Mouse (Mus musculus) forebrain, embryonic 15.5 days (tissue): ENCODE results near the gene Rac3. TPM values are rescaled to one million over a fixed set of nuclear protein-coding genes. Genes with fewer than 3 reads are reported as not detected.

Source experiments
- ATAC-seq: fragments of 200-750 bp; cut with Nextera tagmentation; replicated peaks from 2 replicates; pipeline ENCODE4 v1.8.0; 2017; ENCODE audit warnings: mild to moderate bottlenecking, moderate TSS enrichment, moderate library complexity
- H3K27ac ChIP-seq: fragments of 300-500 bp; sonication (generic); replicated peaks from 2 replicates; pipeline ENCODE4 v1.5.1; 2015; ENCODE audit warnings: mild to moderate bottlenecking, inconsistent platforms
- H3K27me3 ChIP-seq: fragments of 300-500 bp; sonication (generic); 2 replicates; pipeline ENCODE4 v1.6.1; 2015; ENCODE audit warnings: inconsistent platforms
- H3K36me3 ChIP-seq: fragments of 300-500 bp; sonication (generic); 2 replicates; pipeline ENCODE4 v1.6.1; 2015; ENCODE audit warnings: mild to moderate bottlenecking, inconsistent platforms
- H3K4me1 ChIP-seq: fragments of 300-500 bp; sonication (generic); 2 replicates; pipeline ENCODE4 v1.6.1; 2015; ENCODE audit warnings: inconsistent platforms
- H3K4me2 ChIP-seq: fragments of 300-500 bp; sonication (generic); replicated peaks from 2 replicates; pipeline ENCODE4 v1.6.1; 2015; ENCODE audit warnings: mild to moderate bottlenecking, inconsistent platforms
- H3K4me3 ChIP-seq: fragments of 300-500 bp; sonication (generic); 2 replicates; pipeline ENCODE4 v1.5.1; 2015; ENCODE audit warnings: mild to moderate bottlenecking, inconsistent platforms
- H3K9ac ChIP-seq: fragments of 300-500 bp; sonication (generic); replicated peaks from 2 replicates; pipeline ENCODE4 v1.6.1; 2015; ENCODE audit warnings: mild to moderate bottlenecking, inconsistent platforms
- H3K9me3 ChIP-seq: fragments of 300-500 bp; sonication (generic); 2 replicates; pipeline ENCODE4 v1.6.1; 2016; ENCODE audit warnings: inconsistent platforms
- WGBS: fragments of 180-500 bp; shearing (Covaris S2); methylation state at CpG from one replicate; pipeline ENCODE4 v1.1.7; 2015; ENCODE audit warnings: mixed read lengths; 5-methylcytosine and 5-hydroxymethylcytosine counted together
- polyA plus RNA-seq: library from polyadenylated mRNA; unstranded; fragments of >200 nt; fragmentation: Nextera tagmentation; extraction: Ambion mirVana; gene quantifications from 2 replicates; pipeline ENCODE4 v1.2.1, GENCODE M21; 2015

The Rac3 gene
- polyA plus RNA-seq, 1 experiment from 2014 or later = 251 TPM

DNA sequence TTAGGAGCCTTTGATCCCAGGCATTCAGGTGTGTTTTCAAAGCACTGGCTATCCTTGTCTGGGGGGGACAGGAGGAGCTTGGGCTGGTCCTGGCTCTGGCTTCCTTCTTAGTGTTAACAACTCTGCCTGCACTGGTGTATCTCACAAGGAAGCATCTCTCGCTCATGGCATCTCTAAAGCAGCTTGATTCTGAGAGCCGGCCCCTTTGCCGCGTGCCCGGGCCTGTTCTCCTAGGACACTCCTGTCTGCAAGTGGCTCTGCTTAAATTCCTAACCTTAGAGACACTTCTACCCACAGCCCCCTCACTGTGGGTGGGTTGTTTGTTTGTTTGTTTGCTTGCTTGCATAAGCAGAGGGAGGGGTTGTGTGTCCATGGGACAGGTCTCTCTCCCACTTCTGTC lies 13.3 kb upstream of the Rac3 start:
- Histone ChIP-seq H3K27ac (no peak overlapping the region), H3K4me1 (peaks cover 22% of the 10 kb centered on the region), H3K36me3 (peaks cover 7% of the 10 kb centered on the region; the same call in 1 of the 2 replicates), H3K4me3 (no peak overlapping the region), H3K9me3 (no peaks in the 10 kb centered on the region), H3K4me2 (no peak overlapping the region), H3K9ac (no peak overlapping the region), H3K27me3 (no peaks in the 10 kb centered on the region)
- no peak for ATAC-seq
- 50% methylated on average over 5 of the region's 5 CpGs for WGBS

DNA sequence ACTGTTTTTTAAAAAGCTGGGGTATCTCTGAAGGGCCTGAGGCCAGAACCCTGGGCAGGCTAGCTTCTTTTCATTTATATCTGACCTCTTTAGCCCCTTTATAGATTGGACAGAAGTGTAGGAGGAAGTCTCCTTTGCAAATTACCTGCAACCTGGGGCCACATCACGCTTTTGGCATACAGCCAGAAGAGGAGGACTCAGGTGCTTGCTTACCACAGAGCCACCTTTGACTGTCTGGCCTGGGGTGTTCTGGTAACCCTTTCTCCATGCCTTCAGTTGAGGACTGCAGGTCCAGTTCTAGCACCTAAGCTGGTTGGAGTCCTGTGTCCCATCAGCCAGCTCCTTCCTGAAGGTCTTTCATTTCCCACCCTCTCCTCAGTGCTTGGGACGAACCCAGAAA lies 11.7 kb upstream of the Rac3 start:
- no peak for ATAC-seq
- Histone ChIP-seq H3K9me3 (no peaks in the 10 kb centered on the region), H3K36me3 (peaks cover 7% of the 10 kb centered on the region; the same call in 1 of the 2 replicates), H3K27me3 (no peaks in the 10 kb centered on the region), H3K9ac (no peak overlapping the region), H3K4me1 (peaks cover 24% of the 10 kb centered on the region), H3K4me3 (no peak overlapping the region), H3K27ac (no peak overlapping the region), H3K4me2 (no peak overlapping the region)
- 79% methylated on average over 2 of the region's 2 CpGs for WGBS

DNA sequence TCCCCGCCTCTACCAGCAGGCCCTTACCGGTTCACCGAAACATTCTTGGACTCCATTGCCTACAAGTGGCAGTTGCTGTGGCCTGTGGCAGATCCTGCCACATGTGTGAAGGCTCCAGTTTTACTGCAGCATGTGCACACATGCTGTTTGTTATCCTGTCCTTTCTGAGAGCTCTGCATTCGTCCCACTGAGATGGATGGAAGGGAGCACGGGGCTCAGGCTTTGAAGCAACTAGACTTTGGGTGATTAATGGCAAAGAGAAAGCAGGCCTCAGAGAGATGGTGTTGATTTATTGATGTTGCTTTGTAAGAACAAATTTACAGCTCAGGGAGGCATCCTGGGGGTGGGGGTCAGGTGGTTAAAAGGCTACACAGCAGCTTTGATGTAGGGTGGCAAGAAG lies 10.6 kb upstream of the Rac3 start:
- ATAC-seq = no peak
- 87% methylated on average over 5 of the region's 5 CpGs for WGBS

DNA sequence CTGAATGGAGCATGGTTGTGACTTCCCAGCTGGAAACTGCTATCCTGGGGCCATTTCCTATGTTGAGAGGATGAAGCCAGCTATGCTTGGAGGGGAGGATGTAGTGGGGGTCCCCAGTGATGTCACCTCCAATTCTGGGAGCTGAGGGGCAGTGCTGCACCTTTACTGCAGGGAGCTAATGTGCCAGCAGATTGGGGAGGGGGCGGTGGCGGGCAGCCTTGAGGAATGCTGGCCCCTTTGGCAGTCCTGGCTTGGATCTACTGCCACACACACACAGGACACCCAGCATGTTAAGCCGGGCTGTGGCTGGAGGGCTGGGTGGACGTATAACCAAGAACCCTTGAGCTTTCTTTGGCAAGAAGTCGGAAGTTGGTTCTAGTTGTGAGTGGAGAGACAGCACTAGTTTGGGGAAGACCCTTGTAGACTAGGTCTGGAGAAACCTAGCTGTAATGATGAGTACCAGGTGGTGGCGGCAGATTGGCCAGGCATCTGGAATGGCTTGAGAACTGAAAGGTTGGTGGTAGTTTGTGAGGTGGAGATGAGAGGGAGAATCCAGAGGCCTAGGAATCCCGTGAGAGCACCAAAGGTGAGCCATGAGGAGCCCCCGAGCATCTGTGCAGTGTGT lies 9.2 kb upstream of the Rac3 start:
- H3K36me3 ChIP-seq = peaks cover 11% of the 10 kb centered on the region; the same call in 1 of the 2 replicates
- no peak for ATAC-seq
- peak overlapping the region; percentile 64; the same call in 1 of the 2 replicates for H3K4me3 ChIP-seq
- no peak overlapping the region for H3K27ac ChIP-seq
- no peak overlapping the region for H3K9ac ChIP-seq
- H3K4me1 ChIP-seq = peaks cover 30% of the 10 kb centered on the region
- no peaks in the 10 kb centered on the region for H3K9me3 ChIP-seq
- H3K27me3 ChIP-seq = no peaks in the 10 kb centered on the region
- WGBS = 64% methylated on average over 8 of the region's 8 CpGs
- H3K4me2 ChIP-seq = peak overlapping the region; percentile 99; the same call in 1 of the 2 replicates

More for the DNA sequence above, 10.6 kb upstream of the Rac3 start:
- peaks cover 31% of the 10 kb centered on the region for H3K4me1 ChIP-seq
- H3K36me3 ChIP-seq = peaks cover 7% of the 10 kb centered on the region; the same call in 1 of the 2 replicates
- H3K9me3 ChIP-seq = no peaks in the 10 kb centered on the region
- no peak overlapping the region for H3K27ac ChIP-seq
- no peak overlapping the region for H3K4me3 ChIP-seq
- no peak overlapping the region for H3K9ac ChIP-seq
- H3K27me3 ChIP-seq = no peaks in the 10 kb centered on the region
- H3K4me2 ChIP-seq = no peak overlapping the region

DNA sequence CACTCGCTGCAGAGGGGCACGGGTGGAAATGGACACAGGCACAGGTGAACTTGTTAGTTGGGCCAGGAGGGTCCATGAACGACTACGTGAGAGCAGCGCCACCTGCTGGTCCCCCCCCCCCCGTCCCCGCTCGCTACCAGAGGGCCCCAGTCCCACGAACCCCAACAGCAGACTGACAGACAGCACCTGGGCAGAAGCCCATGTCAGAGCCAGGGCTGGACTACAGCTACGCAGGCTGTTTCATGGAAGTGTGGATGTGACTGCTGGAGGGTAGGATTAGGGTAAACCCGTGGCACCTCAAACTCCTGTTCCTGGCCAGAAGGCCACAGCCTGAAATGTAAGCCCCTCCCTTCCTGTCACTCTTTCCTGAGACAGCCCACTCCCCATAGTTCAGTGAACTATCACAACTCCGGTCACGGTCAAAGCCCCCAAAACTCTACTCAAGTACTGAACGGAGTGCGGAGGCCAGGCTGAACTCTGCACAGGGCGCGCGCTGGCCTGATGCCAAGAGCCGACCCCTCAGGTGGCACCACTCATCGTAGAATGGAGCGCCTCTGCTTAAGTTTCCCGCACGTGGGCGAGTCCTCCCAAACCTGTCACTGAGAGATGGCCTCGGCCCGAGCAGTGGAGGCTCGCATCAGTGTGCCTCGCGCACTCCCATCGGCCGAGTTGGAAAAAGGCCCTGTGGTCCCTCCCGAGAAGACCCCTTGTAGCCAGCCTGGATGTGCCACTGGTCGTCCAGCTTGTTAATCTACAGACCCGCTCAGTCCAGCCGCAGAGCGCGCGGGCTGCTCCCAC lies 8.3 kb upstream of the Rac3 start:
- peaks cover 30% of the 10 kb centered on the region for H3K4me1 ChIP-seq
- peak; percentile 7; the same call in 1 of the 2 replicates for ATAC-seq
- H3K27ac ChIP-seq = peak overlapping the region; percentile 76
- peaks cover 17% of the 10 kb centered on the region; the same call in 1 of the 2 replicates for H3K36me3 ChIP-seq
- peak overlapping the region; percentile 57 for H3K9ac ChIP-seq
- H3K4me2 ChIP-seq = peak overlapping the region; percentile 99
- H3K4me3 ChIP-seq = peak overlapping the region; percentile 64
- H3K27me3 ChIP-seq = no peaks in the 10 kb centered on the region
- no peaks in the 10 kb centered on the region for H3K9me3 ChIP-seq
- under 1% methylated on average over 38 of the region's 38 CpGs for WGBS

DNA sequence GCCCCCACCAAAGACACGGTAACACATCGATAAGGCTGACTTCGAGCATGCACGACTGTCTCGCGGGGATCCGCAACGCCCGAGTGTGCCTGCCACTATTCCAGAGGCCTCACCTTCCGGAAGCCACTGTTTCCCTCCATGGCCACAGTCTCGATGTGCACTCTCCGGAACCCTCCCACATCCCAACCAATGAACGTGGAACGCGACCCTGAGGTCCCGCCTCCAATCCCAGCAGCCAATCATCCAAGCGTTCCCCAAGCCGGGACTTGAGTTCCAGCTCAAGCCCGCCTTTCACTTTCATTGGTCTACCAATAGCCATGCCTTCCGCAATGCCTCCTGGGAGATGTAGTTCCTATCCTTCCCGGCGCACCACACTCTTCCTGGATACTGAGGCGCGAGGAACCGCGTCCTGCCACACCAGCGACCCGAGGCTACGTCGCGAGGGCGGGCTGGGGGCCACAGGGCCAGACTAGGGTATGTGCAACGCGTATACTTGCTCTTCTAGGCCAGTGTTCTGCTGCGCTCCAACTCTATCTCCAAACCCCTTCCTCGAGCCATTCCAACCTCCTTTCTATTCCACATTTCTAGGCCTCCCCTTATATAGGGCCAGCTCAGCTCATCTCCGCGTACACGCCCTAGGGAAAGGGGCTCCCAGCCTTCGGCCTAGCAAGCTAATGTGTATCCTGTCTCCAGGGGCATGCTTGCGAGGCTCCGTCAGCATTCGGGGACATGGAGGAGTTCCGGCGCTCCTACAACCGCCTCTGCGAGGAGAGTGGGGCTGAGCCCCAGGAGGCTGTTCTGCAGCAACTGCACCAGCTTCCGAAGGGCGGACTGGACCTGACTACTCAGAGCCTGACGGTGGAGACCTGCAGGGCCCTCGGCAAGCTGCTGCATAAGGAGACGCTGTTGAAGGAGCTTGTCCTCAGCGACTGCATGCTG lies 7.4 kb upstream of the Rac3 start, which contains the start of the genes Cenpx and Lrrc45:
TSS of gene Cenpx (minus strand) at position 159 of the 939 bp plus-strand sequence.
TSS of gene Lrrc45 (plus strand) at position 346 of the 939 bp plus-strand sequence.
- Histone ChIP-seq H3K4me3 (peak within 1 kb of the TSS; percentile 64), H3K27ac (peak within 1 kb of the TSS; percentile 76), H3K36me3 (peaks cover 25% of the 10 kb centered on the region), H3K9ac (peak within 1 kb of the TSS; percentile 71), H3K27me3 (no peaks in the 10 kb centered on the region), H3K4me2 (peak within 1 kb of the TSS; percentile 99), H3K4me1 (peaks cover 30% of the 10 kb centered on the region), H3K9me3 (no peaks in the 10 kb centered on the region)
- ATAC-seq = peak; percentile 98
- WGBS = 1% methylated on average over 53 of the region's 53 CpGs

DNA sequence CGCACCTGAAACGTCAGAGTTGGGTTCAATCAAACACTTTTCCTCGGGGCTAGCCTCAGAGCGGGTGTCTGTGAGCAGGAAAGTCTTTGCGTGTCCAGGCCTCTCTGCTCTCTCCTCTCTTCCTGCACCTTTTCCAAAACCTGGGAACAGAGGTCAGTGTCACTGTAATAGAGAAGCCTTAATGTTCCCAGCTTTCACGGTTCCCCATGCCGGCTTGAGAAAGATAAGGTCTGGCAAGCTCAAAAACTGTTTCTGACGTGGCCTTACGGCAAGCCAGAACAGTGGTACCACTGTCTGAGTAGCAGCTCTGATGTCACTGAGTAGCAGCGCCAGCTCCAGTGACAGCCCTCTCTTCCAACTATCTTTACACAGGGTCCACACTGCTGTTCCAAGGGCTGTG lies 6.7 kb upstream of the Rac3 start:
- ATAC-seq = no peak
- Histone ChIP-seq H3K4me2 (peak overlapping the region; percentile 79), H3K9ac (peak overlapping the region; percentile 71), H3K4me1 (peaks cover 30% of the 10 kb centered on the region), H3K4me3 (peak overlapping the region; percentile 64), H3K27me3 (no peaks in the 10 kb centered on the region), H3K9me3 (no peaks in the 10 kb centered on the region), H3K36me3 (peaks cover 29% of the 10 kb centered on the region), H3K27ac (no peak overlapping the region)
- 65% methylated on average over 10 of the region's 10 CpGs for WGBS

DNA sequence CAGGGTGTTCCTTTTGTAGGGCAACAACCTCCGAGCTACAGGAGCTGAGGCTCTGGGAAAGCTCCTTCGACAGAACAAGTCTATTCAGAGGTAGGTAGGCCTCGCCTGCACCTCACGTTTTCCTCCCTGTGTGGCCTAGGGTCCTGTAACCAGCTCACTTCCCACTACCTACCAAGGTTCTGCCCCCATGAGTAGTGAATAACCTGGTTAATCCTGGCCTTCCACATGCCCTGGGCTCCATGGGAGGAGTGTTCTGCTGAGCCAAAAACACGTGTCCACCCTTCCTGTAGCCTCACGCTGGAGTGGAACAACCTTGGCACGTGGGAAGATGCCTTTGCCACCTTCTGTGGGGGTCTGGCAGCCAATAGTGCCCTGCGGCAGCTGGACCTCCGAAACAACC lies 6.1 kb upstream of the Rac3 start:
- 91% methylated on average over 9 of the region's 9 CpGs for WGBS

DNA sequence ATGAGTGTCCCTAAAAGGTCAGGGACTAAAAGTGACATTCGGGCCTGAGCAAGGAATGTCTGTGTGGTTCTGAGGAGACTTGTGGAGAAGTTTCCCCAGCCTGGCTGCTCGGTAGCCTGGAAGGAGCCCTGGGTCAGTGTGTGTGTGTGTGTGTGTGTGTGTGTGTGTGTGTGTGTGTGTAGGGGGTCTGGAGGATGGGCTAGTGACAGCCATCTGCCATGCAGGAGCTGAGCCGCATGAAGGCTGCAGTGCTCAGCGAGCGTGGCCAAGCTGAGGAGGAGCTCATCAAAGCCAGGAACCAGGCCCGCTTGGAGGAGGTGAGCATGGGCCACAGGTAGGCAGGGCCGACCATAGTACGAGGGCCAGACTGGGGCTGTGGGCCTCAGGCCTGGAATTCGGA lies 2.0 kb upstream of the Rac3 start:
- ATAC-seq = no peak

More for the DNA sequence above, 6.1 kb upstream of the Rac3 start:
- no peaks in the 10 kb centered on the region for H3K9me3 ChIP-seq
- H3K4me2 ChIP-seq = peak overlapping the region; percentile 79; the same call in 1 of the 2 replicates
- peaks cover 30% of the 10 kb centered on the region for H3K4me1 ChIP-seq
- peaks cover 30% of the 10 kb centered on the region for H3K36me3 ChIP-seq
- H3K27me3 ChIP-seq = no peaks in the 10 kb centered on the region
- H3K4me3 ChIP-seq = no peak overlapping the region
- peak overlapping the region; percentile 71; the same call in 1 of the 2 replicates for H3K9ac ChIP-seq
- no peak overlapping the region for H3K27ac ChIP-seq
- no peak for ATAC-seq

DNA sequence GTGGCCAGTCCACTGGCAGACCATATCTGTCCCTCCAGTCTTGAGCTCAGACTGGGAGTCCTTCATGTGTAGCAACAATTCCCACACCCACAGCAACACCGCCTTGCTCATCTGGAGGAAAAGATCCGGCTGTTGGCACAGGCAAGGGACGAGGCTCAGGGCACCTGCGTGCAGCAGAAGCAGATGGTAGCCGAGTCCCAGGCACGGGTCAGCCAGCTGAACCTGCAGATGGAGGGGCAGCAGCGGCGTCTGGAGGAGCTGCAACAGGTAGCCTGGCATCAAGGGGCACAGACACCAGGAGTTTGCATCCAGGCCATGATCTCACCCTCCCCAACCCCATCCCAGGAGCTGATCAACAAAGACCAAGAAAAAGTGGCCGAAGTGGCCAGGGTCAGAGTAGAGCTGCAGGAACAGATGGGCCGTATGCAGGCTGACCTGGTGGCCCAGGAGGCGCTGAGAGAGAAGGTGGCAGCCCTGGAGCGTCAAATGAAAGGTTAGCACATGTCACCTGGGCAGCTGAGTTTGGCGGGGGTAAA lies 1.4 kb upstream of the Rac3 start:
- H3K4me2 ChIP-seq = 0 out of 2 replicates have a peak overlapping the region, but pooled peaks have one; percentile 96
- no peaks in the 10 kb centered on the region for H3K27me3 ChIP-seq
- no peak overlapping the region for H3K27ac ChIP-seq
- no peaks in the 10 kb centered on the region for H3K9me3 ChIP-seq
- ATAC-seq = no peak
- WGBS = 87% methylated on average over 13 of the region's 13 CpGs
- no peak overlapping the region for H3K4me3 ChIP-seq
- peaks cover 24% of the 10 kb centered on the region for H3K36me3 ChIP-seq
- H3K4me1 ChIP-seq = peaks cover 30% of the 10 kb centered on the region
- H3K9ac ChIP-seq = no peak overlapping the region

More for the DNA sequence above, 2.0 kb upstream of the Rac3 start:
- Histone ChIP-seq H3K9me3 (no peaks in the 10 kb centered on the region), H3K4me1 (peaks cover 37% of the 10 kb centered on the region), H3K27ac (no peak overlapping the region), H3K4me3 (no peak overlapping the region), H3K9ac (no peak overlapping the region), H3K36me3 (peaks cover 24% of the 10 kb centered on the region), H3K27me3 (no peaks in the 10 kb centered on the region), H3K4me2 (no peak overlapping the region)
- WGBS = 91% methylated on average over 9 of the region's 9 CpGs

DNA sequence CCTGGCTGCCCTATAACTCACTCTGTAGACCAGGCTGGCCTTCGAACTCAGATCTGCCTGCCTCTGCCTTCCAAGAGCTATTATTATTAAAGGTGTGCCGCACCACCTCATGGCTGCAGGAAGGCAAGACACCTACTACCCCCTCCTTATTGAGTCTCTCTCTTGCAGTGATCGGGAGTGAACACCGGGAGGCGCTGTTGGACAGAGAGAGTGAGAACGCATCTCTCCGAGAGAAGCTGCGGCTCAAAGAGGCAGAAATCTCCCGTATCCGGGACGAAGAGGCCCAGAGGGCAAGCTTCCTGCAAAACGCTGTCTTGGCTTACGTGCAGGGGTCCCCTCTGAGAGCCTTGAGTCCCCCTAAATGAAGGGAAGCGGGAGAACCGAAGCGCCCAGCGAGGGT lies 820 bp upstream of the Rac3 start:
- Histone ChIP-seq H3K9ac (peak overlapping the region; percentile 71), H3K27ac (peak overlapping the region; percentile 8; the same call in 1 of the 2 replicates), H3K27me3 (no peaks in the 10 kb centered on the region), H3K4me3 (peak overlapping the region; percentile 52), H3K4me1 (peaks cover 25% of the 10 kb centered on the region), H3K9me3 (no peaks in the 10 kb centered on the region), H3K36me3 (peaks cover 24% of the 10 kb centered on the region), H3K4me2 (peak overlapping the region; percentile 96)
- WGBS = 10% methylated on average over 17 of the region's 17 CpGs
- ATAC-seq = peak; percentile 20; the same call in 1 of the 2 replicates
